Mouse (Mus musculus) megakaryocyte, embryonic 14.5 days (primary cell): ENCODE data around the gene Adgb.

Experiments
- FLI1 ChIP-seq: IDR thresholded peaks from 2 replicates; pipeline ENCODE4 v1.6.1; 2012; ENCODE audit warnings: low read length, inconsistent platforms, mixed read lengths
- GATA1 ChIP-seq: IDR thresholded peaks from 3 replicates; pipeline ENCODE4 v1.6.1; 2012; ENCODE audit warnings: mixed read lengths, low read length, inconsistent platforms, borderline replicate concordance

GRCm38 (mm10) chr10:10350550-10350949, 121.6 kb downstream of the Adgb start:
- TF ChIP-seq GATA1 (no peak), FLI1 (no peak)
